Mouse (Mus musculus) limb, embryonic 14.5 days (tissue): ENCODE measurements around the gene Zfp423. TPM values are rescaled to one million over a fixed set of nuclear protein-coding genes. Genes with fewer than 3 reads are reported as not detected.

Experiments
- ATAC-seq: fragments of 200-750 bp; cut with Nextera tagmentation; 2 replicates; pipeline ENCODE4 v1.8.0; 2017; ENCODE audit warnings: low read depth, moderate number of reproducible peaks, moderate TSS enrichment; ENCODE audit not compliant: low FRiP score
- DNase-seq: peaks from one replicate; pipeline ENCODE4 v3.0.0-alpha.2; 2015; ENCODE audit warnings: low spot score
- H3K27ac ChIP-seq: fragments of 300-500 bp; sonication (generic); replicated peaks from 2 replicates; pipeline ENCODE4 v1.5.1; 2014; ENCODE audit warnings: low read depth, mild to moderate bottlenecking, low read length, moderate library complexity, mixed read lengths
- H3K27me3 ChIP-seq: fragments of 300-500 bp; sonication (generic); 2 replicates; pipeline ENCODE4 v1.6.1; 2014; ENCODE audit warnings: low read length, mixed read lengths; ENCODE audit not compliant: control insufficient read depth, insufficient read depth
- H3K36me3 ChIP-seq: fragments of 300-500 bp; sonication (generic); 2 replicates; pipeline ENCODE4 v1.6.1; 2014; ENCODE audit warnings: mild to moderate bottlenecking, low read length, moderate library complexity, mixed read lengths; ENCODE audit not compliant: control insufficient read depth, insufficient read depth
- H3K4me1 ChIP-seq: fragments of 300-500 bp; sonication (generic); 2 replicates; pipeline ENCODE4 v1.6.1; 2014; ENCODE audit warnings: antibody characterized with exemption, low read length, mixed read lengths; ENCODE audit not compliant: control insufficient read depth, insufficient read depth
- H3K4me2 ChIP-seq: fragments of 300-500 bp; sonication (generic); replicated peaks from 2 replicates; pipeline ENCODE4 v1.6.1; 2014; ENCODE audit warnings: low read depth, mild to moderate bottlenecking, low read length, moderate library complexity; ENCODE audit not compliant: severe bottlenecking
- H3K4me3 ChIP-seq: fragments of 300-500 bp; sonication (generic); replicated peaks from 2 replicates; pipeline ENCODE4 v1.5.1; 2014; ENCODE audit warnings: low read length
- H3K9ac ChIP-seq: fragments of 300-500 bp; sonication (generic); 2 replicates; pipeline ENCODE4 v1.6.1; 2014; ENCODE audit warnings: mild to moderate bottlenecking, low read depth, low read length, moderate library complexity; ENCODE audit not compliant: severe bottlenecking
- H3K9me3 ChIP-seq: fragments of 300-500 bp; sonication (generic); 2 replicates; pipeline ENCODE4 v1.6.1; 2016; ENCODE audit warnings: low read length; ENCODE audit not compliant: control insufficient read depth
- POLR2A ChIP-seq: fragments of 200-500 bp; IDR thresholded peaks from 2 replicates; pipeline ENCODE4 v1.8.0; 2012; ENCODE audit warnings: inconsistent platforms, mild to moderate bottlenecking, moderate library complexity, borderline replicate concordance; ENCODE audit not compliant: insufficient read depth, insufficient read length; ENCODE audit errors: extremely low read depth
- WGBS: fragments of 180-500 bp; shearing (Covaris S2); extraction: QIAGEN DNeasy Blood & Tissue Kit; methylation state at CpG from one replicate; pipeline ENCODE4 v1.1.7; 2014; 5-methylcytosine and 5-hydroxymethylcytosine counted together
- polyA plus RNA-seq, 2 experiments: library from polyadenylated mRNA; depleted of rRNA in 1 of 2; stranded (reverse) in 1 of 2; unstranded in 1 of 2; fragments of >200 nt; fragmentation: Nextera tagmentation in 1 of 2; extraction: Ambion mirVana in 1 of 2; gene quantifications; 2 replicates each; pipeline versions ENCODE4 v1.2.1 to v1.2.3; 2012 to 2014

Zfp423 gene
- polyA plus RNA-seq, 2 experiments = 24.4 to 46.4 TPM

DNA sequence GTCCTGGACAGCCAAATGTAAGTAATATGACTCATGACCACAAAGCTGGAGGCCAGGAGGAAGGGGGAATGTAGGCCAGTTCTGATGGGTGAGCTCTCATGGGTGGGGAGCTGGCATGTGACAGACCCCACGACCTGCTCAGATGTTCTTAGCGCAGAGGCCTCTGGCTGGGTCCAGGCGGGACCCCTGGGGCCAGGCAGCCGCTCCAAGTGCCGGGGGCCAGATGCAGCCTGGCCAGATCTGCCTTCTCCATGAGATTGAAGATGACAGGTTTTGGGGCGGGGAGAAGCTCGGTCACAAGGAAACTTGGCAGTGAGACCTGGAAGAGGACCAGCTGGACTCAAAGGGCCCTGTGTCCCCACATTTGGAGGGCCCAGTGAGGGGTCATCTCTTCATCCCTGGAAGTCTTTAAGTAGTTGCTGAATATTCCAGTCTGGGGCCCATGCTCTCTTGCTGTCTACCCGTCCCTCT is 257.3 kb downstream of the Zfp423 start:
- Histone ChIP-seq H3K4me1 (no peaks in the 10 kb centered on the region), H3K36me3 (no peaks in the 10 kb centered on the region), H3K9ac (no peak overlapping the region), H3K27me3 (no peaks in the 10 kb centered on the region), H3K4me3 (no peak overlapping the region), H3K4me2 (no peak overlapping the region), H3K9me3 (no peaks in the 10 kb centered on the region), H3K27ac (no peak overlapping the region)
- TF ChIP-seq POLR2A = no peak
- ATAC-seq (peak; percentile 16; the same call in 1 of the 2 replicates), DNase-seq (no peak)
- WGBS = 66% methylated on average over 8 of the region's 8 CpGs

DNA sequence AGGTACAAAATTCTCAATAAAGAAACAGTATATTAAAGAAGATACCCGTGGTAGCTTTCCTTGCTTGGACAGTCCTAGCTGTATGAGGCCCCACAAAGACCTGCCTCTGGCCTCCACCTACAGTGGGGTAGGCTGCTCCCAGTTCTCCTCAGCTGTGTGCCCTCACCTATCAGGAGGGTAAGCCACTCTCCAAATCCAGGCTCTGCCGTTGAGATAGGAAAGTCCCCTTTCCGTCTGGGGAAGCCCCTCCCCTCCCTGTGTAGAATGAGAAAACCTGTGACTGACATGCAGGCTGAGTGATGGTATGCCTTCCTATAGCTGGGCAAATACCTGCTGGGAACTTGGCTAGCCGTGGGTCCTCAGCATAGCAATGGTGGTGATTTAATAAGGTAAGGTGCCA is 257.8 kb downstream of the Zfp423 start:
- no peak overlapping the region for H3K4me3 ChIP-seq
- no peaks in the 10 kb centered on the region for H3K4me1 ChIP-seq
- no peak overlapping the region for H3K4me2 ChIP-seq
- ATAC-seq = 0 out of 2 replicates have a peak, but pooled peaks have one; percentile 13
- H3K27me3 ChIP-seq = no peaks in the 10 kb centered on the region
- WGBS = 74% methylated on average over 4 of the region's 4 CpGs
- no peak for TF ChIP-seq POLR2A
- no peak overlapping the region for H3K27ac ChIP-seq
- H3K9me3 ChIP-seq = no peaks in the 10 kb centered on the region
- no peak overlapping the region for H3K9ac ChIP-seq
- no peaks in the 10 kb centered on the region for H3K36me3 ChIP-seq
- DNase-seq = no peak

DNA sequence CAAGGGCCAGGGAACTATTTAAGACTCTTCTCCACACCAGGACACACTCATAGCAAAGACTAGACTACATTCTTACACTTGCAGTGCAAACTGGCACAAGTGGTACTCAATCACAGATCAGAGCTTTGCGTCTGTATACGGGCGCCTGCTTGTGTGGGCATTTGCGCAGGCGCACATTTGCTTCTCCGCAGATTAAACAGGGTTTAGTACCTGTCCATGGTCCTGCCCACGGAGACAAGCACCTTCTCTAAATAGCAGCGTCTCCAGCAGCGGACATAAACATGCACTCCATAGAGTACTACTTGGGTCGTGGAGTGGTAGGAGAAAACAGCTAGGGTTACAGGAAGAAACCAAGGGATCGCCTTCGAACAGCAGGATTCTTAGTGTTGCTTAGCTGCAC is 259.1 kb downstream of the Zfp423 start:
- no peak overlapping the region for H3K9ac ChIP-seq
- H3K4me3 ChIP-seq = no peak overlapping the region
- ATAC-seq (no peak), DNase-seq (peak; percentile 48)
- H3K4me1 ChIP-seq = no peaks in the 10 kb centered on the region
- no peak overlapping the region for H3K27ac ChIP-seq
- no peaks in the 10 kb centered on the region for H3K36me3 ChIP-seq
- H3K4me2 ChIP-seq = no peak overlapping the region
- no peaks in the 10 kb centered on the region for H3K9me3 ChIP-seq
- TF ChIP-seq POLR2A = no peak
- 46% methylated on average over 12 of the region's 12 CpGs for WGBS
- H3K27me3 ChIP-seq = no peaks in the 10 kb centered on the region

DNA sequence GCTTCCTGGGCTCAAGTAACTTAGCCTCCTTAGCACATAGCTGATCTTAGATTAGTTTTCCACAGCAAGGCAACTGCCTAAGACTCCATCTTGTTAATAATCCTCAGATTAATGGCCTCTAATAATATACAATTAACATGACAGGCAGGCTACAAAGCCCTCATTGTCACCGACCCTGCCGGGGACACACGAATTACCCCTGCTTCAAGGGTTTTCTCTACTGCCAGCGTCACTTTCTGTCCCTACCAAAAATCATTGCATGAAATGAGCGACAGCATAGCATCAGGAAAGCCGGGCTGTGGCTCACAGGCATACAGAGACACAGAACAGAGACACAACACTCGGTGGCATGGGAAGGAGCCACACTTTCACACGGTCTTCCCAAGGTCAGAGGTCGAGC is 262.3 kb downstream of the Zfp423 start:
- ATAC-seq (no peak), DNase-seq (no peak)
- WGBS = 65% methylated on average over 9 of the region's 9 CpGs

DNA sequence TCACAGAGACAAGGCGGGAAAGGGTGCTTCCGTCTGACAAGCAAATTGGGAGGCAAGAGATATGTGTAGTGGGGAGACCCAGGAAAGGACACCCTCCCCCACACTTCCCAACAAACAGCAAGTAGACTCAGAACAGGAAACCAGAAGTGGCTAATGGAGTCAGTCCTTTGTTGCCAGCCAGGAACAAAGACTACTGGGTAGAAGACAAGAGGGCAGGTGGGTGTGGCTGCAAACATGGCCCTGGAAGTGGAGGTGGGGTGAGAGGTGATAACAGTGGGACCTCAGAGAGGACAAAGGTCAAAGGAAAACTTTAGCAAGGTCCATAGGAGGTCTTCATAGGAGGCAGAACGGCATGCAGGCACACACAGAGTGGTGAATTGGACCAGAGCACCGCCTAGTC is 265.7 kb downstream of the Zfp423 start:
- peaks cover 17% of the 10 kb centered on the region for H3K4me1 ChIP-seq
- 78% methylated on average over 4 of the region's 4 CpGs for whole genome bisulfite sequencing
- DNase-seq = no peak
- no peak overlapping the region for H3K9ac ChIP-seq
- no peaks in the 10 kb centered on the region for H3K27me3 ChIP-seq
- no peak overlapping the region for H3K4me3 ChIP-seq
- no peak overlapping the region for H3K27ac ChIP-seq
- no peak for TF ChIP-seq POLR2A
- H3K4me2 ChIP-seq = no peak overlapping the region
- no peaks in the 10 kb centered on the region for H3K9me3 ChIP-seq
- H3K36me3 ChIP-seq = no peaks in the 10 kb centered on the region
- ATAC-seq = no peak

More for the DNA sequence above, 262.3 kb downstream of the Zfp423 start:
- Histone ChIP-seq H3K27me3 (no peaks in the 10 kb centered on the region), H3K36me3 (no peaks in the 10 kb centered on the region), H3K4me1 (no peaks in the 10 kb centered on the region), H3K4me3 (no peak overlapping the region), H3K9ac (no peak overlapping the region), H3K9me3 (no peaks in the 10 kb centered on the region), H3K27ac (no peak overlapping the region), H3K4me2 (no peak overlapping the region)
- no peak for TF ChIP-seq POLR2A
